Mouse (Mus musculus) gastrocnemius, postnatal 4 days (tissue): ENCODE measurements around the gene Zfp872. TPM values are rescaled to one million over a fixed set of nuclear protein-coding genes. Genes with fewer than 3 reads are reported as not detected.

Experiments used
- total RNA-seq, 2 experiments: library from RNA; stranded (reverse); gene quantifications; 2 replicates each; pipeline ENCODE4 v1.2.3; 2021

Zfp872 gene
- total RNA-seq, 2 experiments from 2014 or later = not detected

Other genes with a start within 250 kb of the Zfp872 start
- 1 to 10 TPM; 5.2 to 6.3 TPM for gene Swsap1, start 232.3 kb upstream of the Zfp872 start, total RNA-seq
- gene Epor, start 224.6 kb upstream of the Zfp872 start, total RNA-seq = 1 to 10 TPM; 6.5 to 7.5 TPM
- under 1 TPM; 0.21 to 0.22 TPM for gene Rgl3, start 198.6 kb upstream of the Zfp872 start, total RNA-seq
- under 1 TPM in 1 of 2 experiments, not detected in 1; 0.23 TPM for gene Ccdc151, start 185.5 kb upstream of the Zfp872 start, total RNA-seq
- gene Prkcsh, start 185.3 kb upstream of the Zfp872 start, total RNA-seq = 10 to 100 TPM; 61.4 to 66.1 TPM
- under 1 TPM; 0.08 to 0.12 TPM for gene Elavl3, start 136.1 kb upstream of the Zfp872 start, total RNA-seq
- under 1 TPM in 1 of 2 experiments, not detected in 1; 0.54 TPM for gene Gm49318, start 116.8 kb upstream of the Zfp872 start, total RNA-seq
- 1 to 10 TPM; 5.6 to 7.4 TPM for gene Zfp653, start 116.7 kb upstream of the Zfp872 start, total RNA-seq
- gene Ecsit, start 102.7 kb upstream of the Zfp872 start, total RNA-seq = 10 to 100 TPM; 33.7 to 36.0 TPM
- 1 to 10 TPM; 7.2 to 7.5 TPM for gene Cnn1, start 88.9 kb upstream of the Zfp872 start, total RNA-seq
- 10 to 100 TPM; 54.4 to 54.9 TPM for gene Elof1, start 70.9 kb upstream of the Zfp872 start, total RNA-seq
- 1 to 10 TPM; 2.5 to 3.4 TPM for gene Acp5, start 52.4 kb upstream of the Zfp872 start, total RNA-seq
- 10 to 100 TPM; 34.3 to 34.6 TPM for gene Pigyl, start 31.2 kb upstream of the Zfp872 start, total RNA-seq
- 10 to 100 TPM; 13.4 to 15.0 TPM for gene Zfp809, start 37.6 kb downstream of the Zfp872 start, total RNA-seq
- gene Zfp599, start 71.8 kb downstream of the Zfp872 start, total RNA-seq = under 1 TPM; 0.21 to 0.27 TPM
- gene Zfp810, start 119.6 kb downstream of the Zfp872 start, total RNA-seq = 1 to 10 TPM; 4.2 to 5.2 TPM
- 10 to 100 TPM; 25.9 to 26.3 TPM for gene Anln, start 201.1 kb downstream of the Zfp872 start, total RNA-seq
- under 1 TPM; 0.69 to 0.83 TPM for gene 9530077C05Rik, start 223.4 kb downstream of the Zfp872 start, total RNA-seq